Mouse (Mus musculus): Measurements from ENCODE around the gene Tmem253. TPM values are rescaled to one million over a fixed set of nuclear protein-coding genes. Genes with fewer than 3 reads are reported as not detected.
"Not testable (repeated sequence)": the region's sequence is repeated elsewhere in the genome, so short reads cannot be mapped to it uniquely, and the experiment has no call there.

Tmem253 gene
- total and polyA plus RNA-seq, 2 experiments from 2014 or later: 0.51 TPM; not detected in 1

DNA sequence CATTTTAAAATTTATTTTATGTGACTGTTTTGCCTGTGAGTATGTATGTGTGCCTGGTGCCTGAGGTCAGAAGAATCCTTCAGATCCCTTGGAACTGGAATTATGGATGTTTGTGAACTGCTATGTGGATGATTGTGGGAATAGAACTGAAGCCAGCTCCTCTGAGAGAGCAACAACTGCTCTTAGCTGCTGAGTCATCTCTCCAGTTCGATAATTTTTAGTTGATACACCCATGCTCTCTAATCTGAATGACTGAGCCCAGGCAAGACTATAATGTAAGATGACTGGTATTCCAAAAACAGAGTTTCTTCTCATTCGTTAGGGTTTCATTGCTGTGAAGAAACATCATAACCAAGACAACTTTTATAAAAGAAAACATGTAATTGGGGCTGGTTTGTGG, 8.7 kb downstream of the Tmem253 start:
- 84% methylated on average over 2 of the region's 2 CpGs for WGBS
- ATAC-seq: no peak
- peaks cover 15% of the 10 kb centered on the region; the same call in 1 of the 2 replicates for H3K4me1 ChIP-seq (ENCODE audit: insufficient read depth, low read length)
- no peak for DNase-seq (ENCODE audit: low spot score)
- H3K9me3 ChIP-seq (ENCODE audit: low read length): no peaks in the 10 kb centered on the region
- no peaks in the 10 kb centered on the region for H3K36me3 ChIP-seq (ENCODE audit: insufficient read depth, low read length)
- no peak overlapping the region for H3K4me3 ChIP-seq (ENCODE audit: low read length)
- no peak for TF ChIP-seq CTCF (IDR thresholded peaks at IDR 0.05; ENCODE audit: low read depth)
- no peak overlapping the region for H3K9ac ChIP-seq (replicated peaks; ENCODE audit: low read length)
- no peak overlapping the region for H3K27ac ChIP-seq
- H3K27me3 ChIP-seq (ENCODE audit: insufficient read depth, low read length): no peaks in the 10 kb centered on the region
- no peak overlapping the region for H3K4me2 ChIP-seq (ENCODE audit: low read depth, low read length)

DNA sequence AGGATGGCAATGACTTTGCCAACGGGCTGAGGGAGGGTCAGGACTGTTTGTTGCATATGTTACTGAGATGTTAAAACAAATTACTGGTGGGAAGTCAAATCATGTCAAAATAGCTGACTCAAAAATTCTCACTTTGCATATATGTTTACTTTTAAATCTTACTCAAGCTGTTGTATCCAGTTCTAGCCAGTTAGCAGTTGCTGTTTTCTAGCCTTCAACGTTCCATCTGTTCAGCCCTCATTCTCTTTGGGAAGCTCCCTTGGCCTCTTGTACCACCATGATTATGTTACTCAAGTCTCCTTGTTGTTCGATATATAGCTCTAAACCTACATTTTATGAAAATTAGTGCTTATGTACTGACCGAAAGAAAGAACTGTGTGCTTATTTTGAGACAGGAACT, 10.9 kb downstream of the Tmem253 start:
- WGBS: 83% methylated on average over 4 of the region's 4 CpGs
- no peaks in the 10 kb centered on the region for H3K36me3 ChIP-seq (ENCODE audit: insufficient read depth, low read length)
- no peak for DNase-seq (ENCODE audit: low spot score)
- H3K27me3 ChIP-seq (ENCODE audit: insufficient read depth, low read length): no peaks in the 10 kb centered on the region
- H3K9ac ChIP-seq (replicated peaks; ENCODE audit: low read length): no peak overlapping the region
- H3K4me3 ChIP-seq (ENCODE audit: low read length): no peak overlapping the region
- H3K4me2 ChIP-seq (ENCODE audit: low read depth, low read length): no peak overlapping the region
- TF ChIP-seq CTCF (IDR thresholded peaks at IDR 0.05; ENCODE audit: low read depth): no peak
- H3K9me3 ChIP-seq (ENCODE audit: low read length): no peaks in the 10 kb centered on the region
- H3K4me1 ChIP-seq (ENCODE audit: insufficient read depth, low read length): peaks cover 12% of the 10 kb centered on the region; the same call in 1 of the 2 replicates
- H3K27ac ChIP-seq: no peak overlapping the region
- ATAC-seq: no peak

DNA sequence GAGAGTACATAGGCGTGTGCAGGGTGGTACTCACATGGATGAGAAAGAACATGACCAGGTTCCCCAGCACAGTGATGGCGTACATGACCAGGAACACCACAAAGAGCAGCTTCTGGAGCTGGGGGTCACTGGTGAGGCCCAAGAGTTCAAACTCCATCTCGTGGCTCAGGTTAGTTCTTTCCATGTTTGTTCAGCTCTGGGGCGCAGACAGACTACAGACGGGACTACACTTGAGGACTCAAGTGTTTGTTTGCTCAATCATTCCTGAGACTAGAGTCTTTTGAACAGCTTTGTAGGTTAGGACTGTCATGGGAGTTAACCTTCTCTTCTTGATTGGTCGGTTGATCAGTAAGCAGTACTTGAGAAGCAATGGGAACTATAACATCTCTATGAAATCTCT, 20.5 kb downstream of the Tmem253 start:
- Histone ChIP-seq H3K4me1 (ENCODE audit: insufficient read depth, low read length) (no peaks in the 10 kb centered on the region), H3K36me3 (ENCODE audit: insufficient read depth, low read length) (no peaks in the 10 kb centered on the region), H3K27me3 (ENCODE audit: insufficient read depth, low read length) (no peaks in the 10 kb centered on the region), H3K9ac (replicated peaks; ENCODE audit: low read length) (no peak overlapping the region), H3K4me3 (ENCODE audit: low read length) (no peak overlapping the region), H3K9me3 (ENCODE audit: low read length) (no peaks in the 10 kb centered on the region), H3K4me2 (ENCODE audit: low read depth, low read length) (no peak overlapping the region), H3K27ac (no peak overlapping the region)
- ATAC-seq (no peak), DNase-seq (ENCODE audit: low spot score) (no peak)
- WGBS: 91% methylated on average over 6 of the region's 6 CpGs
- no peak for TF ChIP-seq CTCF (IDR thresholded peaks at IDR 0.05; ENCODE audit: low read depth)

DNA sequence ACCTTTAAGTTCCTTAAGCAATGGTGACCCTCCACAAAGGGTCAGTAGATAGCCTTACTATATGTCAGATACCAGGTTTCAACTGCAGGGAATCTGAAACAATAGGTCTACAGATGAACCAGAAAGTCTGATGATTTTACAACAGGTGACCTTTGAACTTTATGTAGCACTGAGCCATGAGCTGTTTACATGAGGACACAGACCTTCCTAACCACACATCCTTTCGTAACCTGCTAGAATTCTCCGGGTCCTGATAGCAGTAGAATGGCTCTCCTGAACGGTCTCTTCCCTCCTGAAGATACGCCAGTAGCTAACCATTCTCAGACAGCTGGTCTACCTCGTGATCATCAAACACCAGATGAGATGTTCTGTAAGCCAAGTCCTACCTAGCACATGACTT, 23.9 kb downstream of the Tmem253 start:
- H3K27me3 ChIP-seq (ENCODE audit: insufficient read depth, low read length): no peaks in the 10 kb centered on the region
- 90% methylated on average over 5 of the region's 5 CpGs for WGBS
- ATAC-seq (no peak), DNase-seq (ENCODE audit: low spot score) (no peak)
- H3K36me3 ChIP-seq (ENCODE audit: insufficient read depth, low read length): no peaks in the 10 kb centered on the region
- H3K4me1 ChIP-seq (ENCODE audit: insufficient read depth, low read length): no peaks in the 10 kb centered on the region
- no peaks in the 10 kb centered on the region for H3K9me3 ChIP-seq (ENCODE audit: low read length)
- H3K27ac ChIP-seq: no peak overlapping the region
- no peak for TF ChIP-seq CTCF (IDR thresholded peaks at IDR 0.05; ENCODE audit: low read depth)
- H3K9ac ChIP-seq (replicated peaks; ENCODE audit: low read length): no peak overlapping the region
- no peak overlapping the region for H3K4me2 ChIP-seq (ENCODE audit: low read depth, low read length)
- no peak overlapping the region for H3K4me3 ChIP-seq (ENCODE audit: low read length)

DNA sequence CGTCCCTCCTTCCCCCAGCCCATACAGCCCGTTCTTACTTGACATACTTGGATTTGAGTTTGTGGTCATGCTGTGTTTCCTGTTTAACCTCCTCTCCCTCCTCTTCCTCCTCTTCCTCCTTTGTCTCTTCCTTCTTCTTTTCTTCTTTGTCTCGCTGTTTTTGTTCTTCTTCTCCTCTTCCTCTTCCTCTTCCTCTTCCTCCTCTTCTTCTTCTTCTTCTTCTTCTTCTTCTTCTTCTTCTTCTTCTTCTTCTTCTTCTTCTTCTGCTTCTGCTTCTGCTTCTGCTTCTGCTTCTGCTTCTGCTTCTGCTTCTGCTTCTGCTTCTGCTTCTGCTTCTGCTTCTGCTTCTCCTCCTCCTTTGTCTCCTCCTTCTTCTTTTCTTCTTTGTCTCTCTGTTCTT, 26.9 kb downstream of the Tmem253 start, which contains the start of gene Olfr221:
Gene Olfr221 (minus strand): TSS at position 101 of the 400 bp plus-strand sequence.
- ATAC-seq; H3K4me1 ChIP-seq (ENCODE audit: insufficient read depth, low read length); DNase-seq (ENCODE audit: low spot score); H3K4me2 ChIP-seq (ENCODE audit: low read depth, low read length); H3K4me3 ChIP-seq (ENCODE audit: low read length); H3K27me3 ChIP-seq (ENCODE audit: insufficient read depth, low read length); H3K9me3 ChIP-seq (ENCODE audit: low read length); H3K36me3 ChIP-seq (ENCODE audit: insufficient read depth, low read length); H3K9ac ChIP-seq (replicated peaks; ENCODE audit: low read length); H3K27ac ChIP-seq: not testable (repeated sequence)
- 65% methylated on average over 3 of the region's 3 CpGs for WGBS

DNA sequence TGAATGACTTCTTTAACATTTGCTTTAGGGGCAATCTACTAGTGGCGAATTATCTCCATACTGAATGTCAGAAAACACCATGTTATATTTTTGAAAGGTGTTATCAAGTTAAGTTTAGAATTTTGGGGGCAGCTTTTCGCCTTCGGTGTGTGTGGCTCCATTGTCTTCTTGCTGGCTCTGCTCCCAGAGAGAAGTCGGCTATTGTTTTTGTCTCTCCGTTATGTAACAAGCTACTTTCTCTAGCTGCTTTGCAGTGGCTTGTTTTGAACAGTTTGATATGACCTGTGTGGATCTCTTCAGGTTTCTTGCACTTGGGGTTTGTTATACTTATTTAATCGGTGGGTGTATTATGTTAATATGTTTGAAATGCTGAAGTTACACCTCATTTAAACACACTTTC, 28.0 kb downstream of the Tmem253 start:
- no peak for DNase-seq (ENCODE audit: low spot score)
- 38% methylated on average over 6 of the region's 6 CpGs for WGBS
- no peaks in the 10 kb centered on the region for H3K36me3 ChIP-seq (ENCODE audit: insufficient read depth, low read length)
- H3K4me2 ChIP-seq (ENCODE audit: low read depth, low read length): no peak overlapping the region
- no peaks in the 10 kb centered on the region for H3K27me3 ChIP-seq (ENCODE audit: insufficient read depth, low read length)
- TF ChIP-seq CTCF (IDR thresholded peaks at IDR 0.05; ENCODE audit: low read depth): no peak
- H3K4me3 ChIP-seq (ENCODE audit: low read length): no peak overlapping the region
- no peak for ATAC-seq
- H3K27ac ChIP-seq: no peak overlapping the region
- no peaks in the 10 kb centered on the region for H3K4me1 ChIP-seq (ENCODE audit: insufficient read depth, low read length)
- no peak overlapping the region for H3K9ac ChIP-seq (replicated peaks; ENCODE audit: low read length)
- no peaks in the 10 kb centered on the region for H3K9me3 ChIP-seq (ENCODE audit: low read length)

DNA sequence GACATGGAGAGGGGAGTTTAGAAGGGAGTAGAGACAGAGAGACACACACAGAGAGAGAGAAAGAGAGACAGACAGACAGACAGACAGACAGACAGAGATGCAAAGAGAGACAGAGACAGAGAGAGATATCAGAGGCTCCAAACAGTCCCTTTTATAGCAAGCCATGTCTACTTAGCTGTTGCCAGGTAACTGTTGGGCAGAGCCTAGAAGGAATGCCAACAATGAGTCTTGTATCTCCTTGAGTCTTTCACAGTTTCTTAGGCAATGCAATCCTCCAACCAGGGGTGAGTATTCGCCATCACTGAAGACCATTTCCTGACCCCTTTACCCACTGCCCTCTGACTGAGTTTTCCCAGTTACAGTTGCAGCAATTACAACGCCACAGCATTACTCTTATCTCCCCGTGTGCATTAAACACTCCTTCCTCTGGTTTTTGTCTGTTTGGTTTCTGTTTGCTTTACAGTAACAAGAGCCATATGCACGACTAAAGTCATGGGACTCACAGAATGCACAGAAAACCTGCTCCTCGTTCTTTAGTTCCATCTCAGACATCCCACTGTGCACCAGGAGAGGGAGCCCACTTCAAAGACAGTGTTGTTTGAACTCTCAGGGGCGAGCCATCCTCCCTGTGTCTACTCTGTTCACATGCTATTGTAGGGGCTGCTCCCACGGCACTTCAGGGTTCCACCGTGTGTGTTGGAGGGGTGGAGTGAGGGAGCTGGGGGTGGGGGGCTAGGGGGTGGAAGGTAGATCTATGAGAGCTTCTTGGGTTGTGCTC, 29.6 kb downstream of the Tmem253 start:
- TF ChIP-seq CTCF (IDR thresholded peaks at IDR 0.05; ENCODE audit: low read depth): peak; percentile 71
- no peak overlapping the region for H3K27ac ChIP-seq
- H3K4me3 ChIP-seq (ENCODE audit: low read length): no peak overlapping the region
- no peak overlapping the region for H3K4me2 ChIP-seq (ENCODE audit: low read depth, low read length)
- DNase-seq (ENCODE audit: low spot score) (peak; percentile 63), ATAC-seq (peak; percentile 67)
- H3K9ac ChIP-seq (replicated peaks; ENCODE audit: low read length): no peak overlapping the region
- no peaks in the 10 kb centered on the region for H3K36me3 ChIP-seq (ENCODE audit: insufficient read depth, low read length)
- no peaks in the 10 kb centered on the region for H3K27me3 ChIP-seq (ENCODE audit: insufficient read depth, low read length)
- 5% methylated on average over 8 of the region's 8 CpGs for WGBS
- no peaks in the 10 kb centered on the region for H3K9me3 ChIP-seq (ENCODE audit: low read length)
- no peaks in the 10 kb centered on the region for H3K4me1 ChIP-seq (ENCODE audit: insufficient read depth, low read length)

Measured in hindbrain, postnatal 0 days (tissue).